31 mouse cellular contexts compared by ENCODE assay signal in the genomic region with DNA sequence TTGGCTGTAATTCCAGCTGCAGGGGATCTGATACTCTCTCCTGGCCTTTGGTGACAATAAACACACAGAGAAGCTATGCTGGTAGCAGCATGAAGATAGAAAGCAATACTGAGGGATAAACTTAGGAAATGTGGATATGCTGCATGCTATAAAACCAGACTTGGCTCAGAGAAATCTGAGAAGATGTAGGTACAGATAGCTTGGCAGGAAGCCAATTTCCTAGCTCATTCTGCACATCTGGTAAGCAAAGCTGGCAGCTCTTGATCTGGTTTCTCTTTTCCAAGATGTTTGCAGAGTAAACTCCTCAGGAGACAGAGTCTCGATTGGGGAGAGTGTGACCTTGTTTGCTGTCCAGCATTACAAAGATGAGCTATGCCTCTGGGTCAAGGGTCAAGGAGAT. TPM values are rescaled to one million over a fixed set of nuclear protein-coding genes. Genes with fewer than 3 reads are reported as not detected.
DNase-seq lines count a peak whose midpoint lies in the region; ATAC-seq and TF ChIP-seq lines count a peak whose summit lies in the region.
"Not testable (repeated sequence)": the region's sequence is repeated elsewhere in the genome, so short reads cannot be mapped to it uniquely, and the experiment has no call there.
"Had no signal": no experiment of that assay in that cellular context is flagged by ENCODE, and none has a peak within 500 bp of the region (broad histone marks: within the 10 kb centered on the region; RNA-seq: fewer than 3 reads in every experiment).

No protein-coding gene starts in this region.

- not testable (repeated sequence) for H3K9me3 ChIP-seq in MEL (replicated peaks; ENCODE audit: insufficient read depth, low read length); embryonic facial prominence, embryonic 12.5 days; intestine, embryonic 16.5 days (ENCODE audit: control insufficient read depth, low read length); lung, embryonic 14.5 days (ENCODE audit: low read depth, low read length)

- not testable (repeated sequence) for H3K4me2 ChIP-seq in embryonic facial prominence, embryonic 12.5 days (replicated peaks); intestine, embryonic 16.5 days (ENCODE audit: low read depth, low read length); lung, embryonic 14.5 days

- not testable (repeated sequence) for H3K4me3 ChIP-seq in MEL (ENCODE audit: control insufficient read depth in 1 of 2, insufficient read depth in 1 of 2, low read depth in 2 of 2, low read length in 2 of 2); embryonic facial prominence, embryonic 12.5 days; gastrocnemius, adult 2 months; intestine, embryonic 16.5 days (ENCODE audit: low read length); lung, embryonic 14.5 days (ENCODE audit: low read depth, low read length)

- TF ChIP-seq POLR2A in MEL (IDR thresholded peaks at IDR 0.05; ENCODE audit: control insufficient read depth in 1 of 2, insufficient read depth in 1 of 2, low read depth in 1 of 2, low read length in 2 of 2, poor library complexity in 1 of 2): not testable (repeated sequence)

- not testable (repeated sequence) for TF ChIP-seq CTCF in MEL (IDR thresholded peaks at IDR 0.05 in 2 of 3, conservative IDR thresholded peaks at IDR 0.05 in 1 of 3; ENCODE audit: control insufficient read depth in 1 of 3, insufficient read depth in 1 of 3, low read depth in 2 of 3, low read length in 3 of 3, poor library complexity in 1 of 3, severe bottlenecking in 1 of 3); gastrocnemius, adult 2 months (IDR thresholded peaks at IDR 0.05); lung, embryonic 14.5 days (IDR thresholded peaks at IDR 0.05; ENCODE audit: low read depth)

- H3K27ac ChIP-seq in MEL (ENCODE audit: control insufficient read depth, low read depth, low read length); gastrocnemius, adult 2 months; intestine, embryonic 16.5 days (ENCODE audit: low read length); lung, embryonic 14.5 days (ENCODE audit: low read depth): not testable (repeated sequence)
- H3K27ac ChIP-seq in embryonic facial prominence, embryonic 12.5 days: peak overlapping the region; percentile 60; the same call in 1 of the 2 replicates

- not testable (repeated sequence) for H3K9ac ChIP-seq in MEL (ENCODE audit: control insufficient read depth, low read depth, low read length, poor library complexity, severe bottlenecking); embryonic facial prominence, embryonic 12.5 days; intestine, embryonic 16.5 days (ENCODE audit: low read depth, low read length); lung, embryonic 14.5 days

- not testable (repeated sequence) for TF ChIP-seq EP300 in MEL (IDR thresholded peaks at IDR 0.05; ENCODE audit: low read depth in 1 of 2, low read length in 2 of 2)

- intact Hi-C loops in gastrocnemius, adult 2 months (cut with DNase I): not testable (repeated sequence)

- H3K4me1 ChIP-seq in MEL (ENCODE audit: control insufficient read depth in 1 of 2, insufficient read depth in 2 of 2, low read length in 2 of 2); embryonic facial prominence, embryonic 12.5 days; intestine, embryonic 16.5 days (ENCODE audit: control insufficient read depth, insufficient read depth, low read length); lung, embryonic 14.5 days (ENCODE audit: insufficient read depth): not testable (repeated sequence)

- 10% methylated on average over 1 of the region's 1 CpGs for WGBS in embryonic facial prominence, embryonic 12.5 days
- WGBS in intestine, embryonic 16.5 days: 3% methylated on average over 1 of the region's 1 CpGs
- WGBS in large intestine, adult 2 months: 12% methylated on average over 1 of the region's 1 CpGs
- WGBS in lung, embryonic 14.5 days: 3% methylated on average over 1 of the region's 1 CpGs

- DNase-seq in MEL (ENCODE audit: low read depth, low spot score): peak; percentile 10
- DNase-seq in brain, adult 2 months (ENCODE audit: low read depth, low spot score): peak; percentile 63
- peak; percentile 1 for DNase-seq in gastrocnemius, adult 2 months
- DNase-seq in large intestine, adult 2 months (ENCODE audit: low read depth, low spot score): peak; percentile 6
- DNase-seq in lung, embryonic 14.5 days: peak; percentile 50
- peak; percentile 31 for DNase-seq in yolk sac, embryonic 10.5 days (ENCODE audit: low spot score)

- H3K79me2 ChIP-seq in MEL (ENCODE audit: control insufficient read depth, insufficient read depth, low read length, poor library complexity): not testable (repeated sequence)

- not testable (repeated sequence) for H3K36me3 ChIP-seq in MEL (ENCODE audit: control insufficient read depth in 1 of 2, insufficient read depth in 2 of 2, low read length in 2 of 2)
- H3K36me3 ChIP-seq in embryonic facial prominence, embryonic 12.5 days: peaks cover 35% of the 10 kb centered on the region
- peaks cover 12% of the 10 kb centered on the region for H3K36me3 ChIP-seq in intestine, embryonic 16.5 days (ENCODE audit: control insufficient read depth, insufficient read depth, low read length)
- peaks cover 55% of the 10 kb centered on the region for H3K36me3 ChIP-seq in lung, embryonic 14.5 days (ENCODE audit: insufficient read depth)

- TF ChIP-seq RAD21 in MEL (IDR thresholded peaks at IDR 0.05; ENCODE audit: low read depth, low read length): not testable (repeated sequence)

- H3K27me3 ChIP-seq in MEL (ENCODE audit: control insufficient read depth in 1 of 2, insufficient read depth in 2 of 2, low read length in 2 of 2); embryonic facial prominence, embryonic 12.5 days; intestine, embryonic 16.5 days (replicated peaks; ENCODE audit: control insufficient read depth, insufficient read depth, low read length); lung, embryonic 14.5 days (ENCODE audit: insufficient read depth, low read length): not testable (repeated sequence)

- not testable (repeated sequence) for ATAC-seq in embryonic facial prominence, embryonic 12.5 days (ENCODE audit: insufficient number of reproducible peaks, insufficient read depth, low FRiP score, low TSS enrichment); lung, embryonic 14.5 days (ENCODE audit: insufficient read depth)
- peak; percentile 69 for ATAC-seq in intestine, embryonic 16.5 days

RNA-seq across cellular contexts. Expression of gene Wtip, which starts 12.4 kb away (rescaled TPM):
- not detected in 2 replicates for total RNA-seq in MEL (2012; rRNA removed)
- not detected for polyA plus RNA-seq in MEL (2012; ENCODE audit: insufficient read depth in 1 of 2, insufficient read length in 2 of 2, low read depth in 1 of 2, low replicate concordance in 2 of 2, missing spikeins in 1 of 2)
- polyA plus RNA-seq in embryonic facial prominence, embryonic 12.5 days (2016; fragmentation: Nextera tagmentation; extraction: Ambion mirVana): 7.7 and 8.7 TPM in 2 replicates
- total RNA-seq in gastrocnemius, adult 2 months (2021): 1 to 10 TPM; 3.2 to 3.9 TPM
- 3.2 and 3.4 TPM in 2 replicates for polyA plus RNA-seq in intestine, embryonic 16.5 days (2015; fragmentation: Nextera tagmentation; extraction: Ambion mirVana)
- polyA plus RNA-seq in large intestine, adult 2 months (2012; rRNA removed): 14.5 and 18.1 TPM in 2 replicates
- 7.1 and 10.1 TPM in 2 replicates for polyA plus RNA-seq in lung, embryonic 14.5 days (2014; fragmentation: Nextera tagmentation; extraction: Ambion mirVana)
- total RNA-seq: CH12.LX, G1E had no signal
- polyA plus RNA-seq: G1E had no signal

RNA-seq across cellular contexts. Expression of gene Scgb1b30, which starts 25.4 kb away (rescaled TPM):
- total RNA-seq in MEL (2012; rRNA removed): not detected in 2 replicates
- polyA plus RNA-seq in MEL (2012; ENCODE audit: insufficient read depth in 1 of 2, insufficient read length in 2 of 2, low read depth in 1 of 2, low replicate concordance in 2 of 2, missing spikeins in 1 of 2): not detected
- not detected in 2 replicates for polyA plus RNA-seq in embryonic facial prominence, embryonic 12.5 days (2016; fragmentation: Nextera tagmentation; extraction: Ambion mirVana)
- total RNA-seq in gastrocnemius, adult 2 months (2021): not detected
- not detected in 2 replicates for polyA plus RNA-seq in intestine, embryonic 16.5 days (2015; fragmentation: Nextera tagmentation; extraction: Ambion mirVana)
- not detected in 2 replicates for polyA plus RNA-seq in large intestine, adult 2 months (2012; rRNA removed)
- not detected in 2 replicates for polyA plus RNA-seq in lung, embryonic 14.5 days (2014; fragmentation: Nextera tagmentation; extraction: Ambion mirVana)
- total RNA-seq: adrenal gland, adult 18-20 months; adrenal gland, postnatal 10 days; adrenal gland, postnatal 36 days; CH12.LX; G1E; gastrocnemius, adult 18-20 months; gastrocnemius, postnatal 14 days; gastrocnemius, postnatal 4 days; heart, adult 8-10 months; heart, postnatal 25 days; hematopoietic stem cell, adult 5-6 weeks had no signal
- polyA plus RNA-seq: cortical plate, adult 2 months; embryonic facial prominence, embryonic 10.5 days; forebrain, embryonic 10.5 days; forebrain, embryonic 13.5 days; forebrain, embryonic 16.5 days; G1E; heart, embryonic 11.5 days; heart, embryonic 14.5 days; heart, postnatal 0 days; hindbrain, embryonic 12.5 days; hindbrain, embryonic 15.5 days; intestine, postnatal 0 days; Patski had no signal

RNA-seq across cellular contexts. Expression of gene Uba2, which starts 48.8 kb away (rescaled TPM):
- 207 and 210 TPM in 2 replicates for total RNA-seq in MEL (2012; rRNA removed)
- 100 to 1,000 TPM in 1 of 2 experiments, not detected in 1; 201 TPM for polyA plus RNA-seq in MEL (2012; ENCODE audit: insufficient read depth in 1 of 2, insufficient read length in 2 of 2, low read depth in 1 of 2, low replicate concordance in 2 of 2, missing spikeins in 1 of 2)
- polyA plus RNA-seq in embryonic facial prominence, embryonic 12.5 days (2016; fragmentation: Nextera tagmentation; extraction: Ambion mirVana): 245 and 255 TPM in 2 replicates
- total RNA-seq in gastrocnemius, adult 2 months (2021): 10 to 100 TPM; 33.4 to 38.7 TPM
- polyA plus RNA-seq in intestine, embryonic 16.5 days (2015; fragmentation: Nextera tagmentation; extraction: Ambion mirVana): 126 and 144 TPM in 2 replicates
- 29.6 and 38.2 TPM in 2 replicates for polyA plus RNA-seq in large intestine, adult 2 months (2012; rRNA removed)
- 229 and 231 TPM in 2 replicates for polyA plus RNA-seq in lung, embryonic 14.5 days (2014; fragmentation: Nextera tagmentation; extraction: Ambion mirVana)

Comparison
In these comparisons a context has a peak if more than half of its experiments do, and no peak if none do; other contexts are left out.
1. DNase-seq: peak in every context shown above with its lines; median percentile 63 in brain, adult 2 months; 50 in lung, embryonic 14.5 days; 31 in yolk sac, embryonic 10.5 days; 10 in MEL; 6 in large intestine, adult 2 months; 1 in gastrocnemius, adult 2 months.